Mouse (Mus musculus) brain, embryonic 14.5 days (tissue): Measurements from ENCODE around the gene Oog4.

Experiments used
- CTCF ChIP-seq: fragments of 200-500 bp; IDR thresholded peaks from 2 replicates; pipeline ENCODE4 v1.5.1; 2012; ENCODE audit warnings: inconsistent platforms, mild to moderate bottlenecking, moderate library complexity, borderline replicate concordance; ENCODE audit not compliant: insufficient read depth, insufficient read length; ENCODE audit errors: extremely low read depth
- POLR2A ChIP-seq: fragments of 200-500 bp; IDR thresholded peaks from 2 replicates; pipeline ENCODE4 v1.6.1; 2012; ENCODE audit warnings: mild to moderate bottlenecking, inconsistent platforms, borderline replicate concordance; ENCODE audit not compliant: poor library complexity, insufficient read depth, insufficient read length, severe bottlenecking; ENCODE audit errors: extremely low read depth

DNA sequence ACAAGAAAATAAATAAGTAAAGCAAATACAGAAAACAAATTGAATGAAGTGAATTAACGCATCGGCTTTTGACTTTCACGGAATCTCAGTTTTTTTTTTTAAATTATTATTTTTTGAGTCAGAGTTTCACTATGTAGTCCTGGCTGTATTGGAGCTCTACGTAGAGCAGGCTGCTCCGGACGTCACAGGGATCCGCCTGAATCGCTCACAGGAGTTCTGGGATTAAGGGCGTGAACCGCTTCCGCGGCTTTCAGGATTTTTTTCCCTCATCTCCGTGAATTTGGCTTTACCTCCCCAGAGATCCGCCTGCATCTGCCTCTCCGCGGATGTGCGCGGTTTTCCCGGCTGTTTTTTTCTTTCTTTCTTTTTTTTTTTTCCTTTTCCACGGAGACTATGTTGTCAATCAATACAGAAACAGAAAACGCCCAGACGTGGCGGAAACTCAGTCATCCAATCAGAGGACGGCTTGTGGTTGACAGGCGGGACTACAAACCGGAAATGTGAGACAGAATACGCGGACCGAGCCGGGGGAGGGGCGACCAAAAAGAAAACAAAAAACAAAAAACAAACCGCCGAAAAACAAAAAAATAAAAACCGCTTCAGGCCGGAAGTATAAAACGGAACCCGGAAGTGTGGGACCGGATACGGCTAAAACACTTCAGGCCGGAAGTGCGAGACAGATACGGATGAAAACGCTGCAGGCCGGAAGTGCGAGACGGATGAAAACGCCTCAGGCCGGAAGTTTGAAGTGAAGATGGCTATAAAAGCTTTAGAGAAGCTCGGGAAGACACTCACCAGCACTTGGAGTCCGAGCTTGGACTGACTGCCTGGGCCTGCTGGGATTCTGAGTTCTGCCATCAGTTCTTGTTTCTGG is 37.7 kb downstream of the Oog4 start, which contains the start of gene Pramef8:
- TF ChIP-seq POLR2A = peak; percentile 21; the same call in 1 of the 2 replicates
- TF ChIP-seq CTCF = no peak
